Mouse (Mus musculus): Measurements from ENCODE around the gene Plppr1. TPM values are rescaled to one million over a fixed set of nuclear protein-coding genes. Genes with fewer than 3 reads are reported as not detected.

Gene Plppr1
- polyA plus RNA-seq, 1 experiment from 2014 or later: 6.6 TPM

GRCm38 (mm10) chr4:49104860-49105259 lies 45.8 kb downstream of the Plppr1 start:
- no peak overlapping the region for H3K4me2 ChIP-seq (ENCODE audit: low read length)
- no peaks in the 10 kb centered on the region for H3K27me3 ChIP-seq (ENCODE audit: insufficient read depth, low read length)
- no peak for TF ChIP-seq CTCF (IDR thresholded peaks at IDR 0.05; ENCODE audit: low read depth)
- H3K4me3 ChIP-seq (replicated peaks; ENCODE audit: low read depth, low read length): no peak overlapping the region
- no peak overlapping the region for H3K27ac ChIP-seq
- H3K9ac ChIP-seq (ENCODE audit: low read depth, low read length): no peak overlapping the region
- no peaks in the 10 kb centered on the region for H3K9me3 ChIP-seq (replicated peaks; ENCODE audit: low read length)
- DNase-seq (ENCODE audit: low spot score) (peak; percentile 59), ATAC-seq (replicated peaks; ENCODE audit: low FRiP score, low read depth) (peak; percentile 68)
- H3K4me1 ChIP-seq (replicated peaks; ENCODE audit: insufficient read depth, low read length): 0 out of 2 replicates have a peak, but pooled peaks cover 1% of the 10 kb centered on the region
- WGBS: 58% methylated on average over 8 of the region's 8 CpGs
- H3K36me3 ChIP-seq (ENCODE audit: insufficient read depth, low read length): no peaks in the 10 kb centered on the region

- 47% methylated on average over 4 of the region's 4 CpGs for WGBS
- Histone ChIP-seq H3K4me2 (ENCODE audit: low read length) (no peak overlapping the region), H3K9ac (ENCODE audit: low read depth, low read length) (no peak overlapping the region), H3K4me1 (replicated peaks; ENCODE audit: insufficient read depth, low read length) (0 out of 2 replicates have a peak, but pooled peaks cover 4% of the 10 kb centered on the region), H3K36me3 (ENCODE audit: insufficient read depth, low read length) (no peaks in the 10 kb centered on the region), H3K27ac (no peak overlapping the region), H3K4me3 (replicated peaks; ENCODE audit: low read depth, low read length) (no peak overlapping the region), H3K27me3 (ENCODE audit: insufficient read depth, low read length) (no peaks in the 10 kb centered on the region), H3K9me3 (replicated peaks; ENCODE audit: low read length) (no peaks in the 10 kb centered on the region)
- DNase-seq (ENCODE audit: low spot score) (peak; percentile 25), ATAC-seq (replicated peaks; ENCODE audit: low FRiP score, low read depth) (no peak)
- 0 out of 2 replicates have a peak, but pooled peaks have one; percentile 15 for TF ChIP-seq CTCF (IDR thresholded peaks at IDR 0.05; ENCODE audit: low read depth)
Measured at GRCm38 (mm10) chr4:49107895-49108294, 48.8 kb downstream of the Plppr1 start.

- H3K4me2 ChIP-seq (ENCODE audit: low read length): no peak overlapping the region
- no peak overlapping the region for H3K9ac ChIP-seq (ENCODE audit: low read depth, low read length)
- 57% methylated on average over 8 of the region's 8 CpGs for WGBS
- H3K27ac ChIP-seq: no peak overlapping the region
- ATAC-seq (replicated peaks; ENCODE audit: low FRiP score, low read depth) (no peak), DNase-seq (ENCODE audit: low spot score) (no peak)
- no peaks in the 10 kb centered on the region for H3K9me3 ChIP-seq (replicated peaks; ENCODE audit: low read length)
- no peak for TF ChIP-seq CTCF (IDR thresholded peaks at IDR 0.05; ENCODE audit: low read depth)
- H3K4me1 ChIP-seq (replicated peaks; ENCODE audit: insufficient read depth, low read length): 0 out of 2 replicates have a peak, but pooled peaks cover 4% of the 10 kb centered on the region
- H3K4me3 ChIP-seq (replicated peaks; ENCODE audit: low read depth, low read length): no peak overlapping the region
- no peaks in the 10 kb centered on the region for H3K27me3 ChIP-seq (ENCODE audit: insufficient read depth, low read length)
- H3K36me3 ChIP-seq (ENCODE audit: insufficient read depth, low read length): no peaks in the 10 kb centered on the region
Measured at GRCm38 (mm10) chr4:49108371-49108770, 49.3 kb downstream of the Plppr1 start.

- Histone ChIP-seq H3K27me3 (ENCODE audit: insufficient read depth, low read length) (no peaks in the 10 kb centered on the region), H3K36me3 (ENCODE audit: insufficient read depth, low read length) (no peaks in the 10 kb centered on the region), H3K27ac (no peak overlapping the region), H3K9me3 (replicated peaks; ENCODE audit: low read length) (no peaks in the 10 kb centered on the region), H3K9ac (ENCODE audit: low read depth, low read length) (no peak overlapping the region), H3K4me3 (replicated peaks; ENCODE audit: low read depth, low read length) (no peak overlapping the region), H3K4me2 (ENCODE audit: low read length) (no peak overlapping the region), H3K4me1 (replicated peaks; ENCODE audit: insufficient read depth, low read length) (0 out of 2 replicates have a peak, but pooled peaks cover 4% of the 10 kb centered on the region)
- ATAC-seq (replicated peaks; ENCODE audit: low FRiP score, low read depth) (no peak), DNase-seq (ENCODE audit: low spot score) (no peak)
- WGBS: 29% methylated on average over 5 of the region's 5 CpGs
- TF ChIP-seq CTCF (IDR thresholded peaks at IDR 0.05; ENCODE audit: low read depth): no peak
Measured at GRCm38 (mm10) chr4:49109989-49110388, 50.9 kb downstream of the Plppr1 start.

GRCm38 (mm10) chr4:49118842-49119241 lies 59.8 kb downstream of the Plppr1 start:
- no peaks in the 10 kb centered on the region for H3K9me3 ChIP-seq (replicated peaks; ENCODE audit: low read length)
- no peaks in the 10 kb centered on the region for H3K4me1 ChIP-seq (replicated peaks; ENCODE audit: insufficient read depth, low read length)
- H3K4me3 ChIP-seq (replicated peaks; ENCODE audit: low read depth, low read length): no peak overlapping the region
- DNase-seq (ENCODE audit: low spot score) (no peak), ATAC-seq (replicated peaks; ENCODE audit: low FRiP score, low read depth) (no peak)
- no peak overlapping the region for H3K4me2 ChIP-seq (ENCODE audit: low read length)
- no peak overlapping the region for H3K9ac ChIP-seq (ENCODE audit: low read depth, low read length)
- 86% methylated on average over 2 of the region's 2 CpGs for WGBS
- H3K36me3 ChIP-seq (ENCODE audit: insufficient read depth, low read length): no peaks in the 10 kb centered on the region
- no peak overlapping the region for H3K27ac ChIP-seq
- no peaks in the 10 kb centered on the region for H3K27me3 ChIP-seq (ENCODE audit: insufficient read depth, low read length)
- no peak for TF ChIP-seq CTCF (IDR thresholded peaks at IDR 0.05; ENCODE audit: low read depth)

- 48% methylated on average over 4 of the region's 4 CpGs for WGBS
- no peak for ATAC-seq (replicated peaks; ENCODE audit: low FRiP score, low read depth)
- TF ChIP-seq CTCF (IDR thresholded peaks at IDR 0.05; ENCODE audit: low read depth): no peak
- Histone ChIP-seq H3K27ac (no peak overlapping the region), H3K9me3 (replicated peaks; ENCODE audit: low read length) (no peaks in the 10 kb centered on the region), H3K4me1 (replicated peaks; ENCODE audit: insufficient read depth, low read length) (no peaks in the 10 kb centered on the region), H3K4me2 (ENCODE audit: low read length) (no peak overlapping the region), H3K4me3 (replicated peaks; ENCODE audit: low read depth, low read length) (no peak overlapping the region), H3K36me3 (ENCODE audit: insufficient read depth, low read length) (no peaks in the 10 kb centered on the region), H3K9ac (ENCODE audit: low read depth, low read length) (no peak overlapping the region), H3K27me3 (ENCODE audit: insufficient read depth, low read length) (no peaks in the 10 kb centered on the region)
- no peak for DNase-seq (ENCODE audit: low spot score)
Measured at GRCm38 (mm10) chr4:49144798-49145197, 85.7 kb downstream of the Plppr1 start.

GRCm38 (mm10) chr4:49148775-49149174 lies 89.7 kb downstream of the Plppr1 start:
- H3K4me2 ChIP-seq (ENCODE audit: low read length): no peak overlapping the region
- DNase-seq (ENCODE audit: low spot score) (no peak), ATAC-seq (replicated peaks; ENCODE audit: low FRiP score, low read depth) (no peak)
- no peak overlapping the region for H3K9ac ChIP-seq (ENCODE audit: low read depth, low read length)
- no peaks in the 10 kb centered on the region for H3K36me3 ChIP-seq (ENCODE audit: insufficient read depth, low read length)
- no peak overlapping the region for H3K27ac ChIP-seq
- no peaks in the 10 kb centered on the region for H3K4me1 ChIP-seq (replicated peaks; ENCODE audit: insufficient read depth, low read length)
- H3K27me3 ChIP-seq (ENCODE audit: insufficient read depth, low read length): no peaks in the 10 kb centered on the region
- TF ChIP-seq CTCF (IDR thresholded peaks at IDR 0.05; ENCODE audit: low read depth): no peak
- H3K9me3 ChIP-seq (replicated peaks; ENCODE audit: low read length): no peaks in the 10 kb centered on the region
- 74% methylated on average over 2 of the region's 2 CpGs for WGBS
- H3K4me3 ChIP-seq (replicated peaks; ENCODE audit: low read depth, low read length): no peak overlapping the region
